Mouse (Mus musculus) E14TG2a.4 (cell line): ENCODE measurements at regions not wholly inside any gene's neighbourhood (a gene's known extent, or its start where the extent isn't known, plus 50 kb on each side); places are given as distances from the start of the nearest gene placed in this dataset.

Experiments
- CTCF ChIP-seq: conservative IDR thresholded peaks from 2 replicates; pipeline ENCODE4 v1.5.1; 2014; ENCODE audit warnings: low read length
- NANOG ChIP-seq: IDR thresholded peaks from 2 replicates; pipeline ENCODE4 v1.6.1; 2014; ENCODE audit warnings: borderline replicate concordance, low read length, mixed read lengths
- POU5F1 ChIP-seq: IDR thresholded peaks from 2 replicates; pipeline ENCODE4 v1.6.1; 2014; ENCODE audit warnings: low read length, borderline replicate concordance

DNA sequence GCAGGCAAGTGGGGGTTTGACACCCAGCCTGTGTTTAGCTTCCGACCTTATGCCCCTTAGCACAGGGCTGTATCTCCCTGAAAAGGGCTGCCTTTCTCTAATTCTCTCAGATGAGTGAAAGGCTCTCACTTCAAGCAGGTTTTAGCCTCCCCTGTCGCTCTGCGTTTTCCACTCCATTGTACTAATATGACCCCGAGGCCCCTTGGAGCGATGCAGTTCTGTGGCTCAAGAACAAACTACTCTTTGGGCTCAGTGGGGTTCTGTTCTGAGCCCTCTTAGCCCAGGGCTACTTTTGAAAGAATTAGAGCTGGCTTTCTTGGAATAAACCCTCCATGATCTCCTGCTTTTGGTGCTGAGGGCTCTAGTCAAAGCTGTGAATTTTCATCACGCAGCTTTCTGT, 53.4 kb upstream of the Castor2 start:
- TF ChIP-seq CTCF (no peak), POU5F1 (no peak), NANOG (no peak)
